Mouse (Mus musculus): ENCODE data around the gene Tmem131.

DNA sequence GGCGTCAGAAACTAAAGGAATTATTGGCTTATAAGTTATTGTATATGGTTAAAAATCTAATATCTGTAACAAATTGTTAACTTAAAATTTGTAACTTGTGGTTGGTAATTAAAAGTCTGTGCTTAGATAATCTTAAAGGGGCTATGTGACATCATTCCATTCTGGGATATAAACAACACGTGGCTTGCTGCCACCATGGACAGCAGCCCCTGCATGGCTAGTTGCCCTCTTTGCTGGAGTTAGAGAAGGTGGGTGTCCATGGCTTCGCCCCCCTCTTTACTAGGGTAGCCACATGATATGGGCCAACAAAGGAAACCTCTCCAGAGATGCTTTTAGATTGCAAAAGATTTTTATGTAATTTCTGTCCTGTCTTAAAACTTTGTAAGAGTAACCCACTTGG lies 48.0 kb downstream of the Tmem131 start:
- TF ChIP-seq CTCF (conservative IDR thresholded peaks at IDR 0.05; ENCODE audit: low read length), result no peak
- TF ChIP-seq NANOG (IDR thresholded peaks at IDR 0.05; ENCODE audit: borderline replicate concordance, low read length), result no peak

Data from E14TG2a.4 (cell line).